Mouse (Mus musculus) kidney, adult 2 months (tissue): ENCODE measurements at regions not wholly inside any gene's neighbourhood (a gene's known extent, or its start where the extent isn't known, plus 50 kb on each side); places are given as distances from the start of the nearest gene placed in this dataset.

Experiments used
- CTCF ChIP-seq: fragments of 200-500 bp; conservative IDR thresholded peaks from 2 replicates; pipeline ENCODE4 v1.5.1; 2011; ENCODE audit warnings: low read depth, mild to moderate bottlenecking, control low read depth, low read length, moderate library complexity, mixed read lengths; ENCODE audit not compliant: insufficient read depth, insufficient read length
- POLR2A ChIP-seq: fragments of 200-500 bp; IDR thresholded peaks from one replicate; pipeline ENCODE4 v1.6.1; 2011; ENCODE audit warnings: low read depth, low read length, control low read depth

GRCm38 (mm10) chr1:184298701-184299100 is 264.6 kb upstream of the 1700056E22Rik start:
- TF ChIP-seq CTCF (no peak), POLR2A (no peak)
